Mouse (Mus musculus) kidney, adult 2 months (tissue): ENCODE data around the gene Ttc23l. TPM values are rescaled to one million over a fixed set of nuclear protein-coding genes. Genes with fewer than 3 reads are reported as not detected.

Experiments used
- DNase-seq: peaks from one replicate; pipeline ENCODE4 v3.0.0; 2021
- H3K27ac ChIP-seq: fragments of 200-500 bp; 2 replicates; pipeline ENCODE4 v1.5.1; 2012; ENCODE audit warnings: low read depth, low read length, control low read depth, inconsistent platforms; ENCODE audit not compliant: insufficient read depth
- H3K27me3 ChIP-seq: fragments of 200-500 bp; replicated peaks from 2 replicates; pipeline ENCODE4 v1.6.1; 2012; ENCODE audit warnings: mild to moderate bottlenecking, moderate library complexity, low read length, inconsistent platforms; ENCODE audit not compliant: control insufficient read depth, insufficient read depth
- H3K36me3 ChIP-seq: fragments of 200-500 bp; 2 replicates; pipeline ENCODE4 v1.6.1; 2012; ENCODE audit warnings: mild to moderate bottlenecking, moderate library complexity, low read length, inconsistent platforms; ENCODE audit not compliant: control insufficient read depth, insufficient read depth
- H3K4me1 ChIP-seq: fragments of 200-500 bp; 2 replicates; pipeline ENCODE4 v1.6.1; 2011; ENCODE audit warnings: low read length; ENCODE audit not compliant: control insufficient read depth, insufficient read depth
- H3K4me3 ChIP-seq: fragments of 200-500 bp; 2 replicates; pipeline ENCODE4 v1.5.1; 2011; ENCODE audit warnings: mild to moderate bottlenecking, low read depth, low read length, control low read depth; ENCODE audit not compliant: insufficient read depth
- CTCF ChIP-seq: fragments of 200-500 bp; conservative IDR thresholded peaks from 2 replicates; pipeline ENCODE4 v1.5.1; 2011; ENCODE audit warnings: low read depth, mild to moderate bottlenecking, control low read depth, low read length, moderate library complexity, mixed read lengths; ENCODE audit not compliant: insufficient read depth, insufficient read length
- POLR2A ChIP-seq: fragments of 200-500 bp; IDR thresholded peaks from one replicate; pipeline ENCODE4 v1.6.1; 2011; ENCODE audit warnings: low read depth, low read length, control low read depth
- WGBS: fragments of 180-500 bp; shearing (Covaris S2); methylation state at CpG from one replicate; pipeline ENCODE4 v1.1.7; 2018; 5-methylcytosine and 5-hydroxymethylcytosine counted together
- polyA plus RNA-seq: library from polyadenylated mRNA; depleted of rRNA; stranded (reverse); fragments of >200 nt; gene quantifications from 2 replicates; pipeline ENCODE4 v1.2.3, GENCODE M21; 2012

Gene Ttc23l
- polyA plus RNA-seq, 1 experiment: not detected

DNA sequence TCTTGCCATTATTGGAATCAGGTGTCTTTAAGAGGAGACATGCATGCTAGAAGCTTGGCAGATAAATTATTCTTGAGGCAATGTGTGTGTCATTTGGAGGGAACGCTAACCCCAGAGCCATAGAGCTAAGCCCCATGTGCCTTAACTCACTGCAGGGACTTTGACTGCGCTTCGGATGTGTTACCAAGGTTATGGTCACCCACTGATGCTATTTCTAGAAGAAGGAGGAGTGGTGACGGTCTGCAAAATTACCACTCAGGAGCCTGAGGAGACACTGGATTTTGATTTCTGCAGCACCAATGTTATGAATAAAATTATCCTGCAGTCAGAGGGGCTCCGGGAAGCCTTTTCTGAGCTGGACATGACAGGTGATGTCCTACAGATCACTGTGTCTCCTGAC is 68.4 kb downstream of the Ttc23l start:
- Histone ChIP-seq H3K4me3 (no peak overlapping the region), H3K4me1 (peaks cover 3% of the 10 kb centered on the region; the same call in 1 of the 2 replicates), H3K27ac (no peak overlapping the region), H3K27me3 (no peaks in the 10 kb centered on the region), H3K36me3 (no peaks in the 10 kb centered on the region; the same call in 1 of the 2 replicates)
- no peak for TF ChIP-seq CTCF
- no peak for TF ChIP-seq POLR2A
- WGBS: 95% methylated on average over 5 of the region's 5 CpGs
- DNase-seq: no peak

DNA sequence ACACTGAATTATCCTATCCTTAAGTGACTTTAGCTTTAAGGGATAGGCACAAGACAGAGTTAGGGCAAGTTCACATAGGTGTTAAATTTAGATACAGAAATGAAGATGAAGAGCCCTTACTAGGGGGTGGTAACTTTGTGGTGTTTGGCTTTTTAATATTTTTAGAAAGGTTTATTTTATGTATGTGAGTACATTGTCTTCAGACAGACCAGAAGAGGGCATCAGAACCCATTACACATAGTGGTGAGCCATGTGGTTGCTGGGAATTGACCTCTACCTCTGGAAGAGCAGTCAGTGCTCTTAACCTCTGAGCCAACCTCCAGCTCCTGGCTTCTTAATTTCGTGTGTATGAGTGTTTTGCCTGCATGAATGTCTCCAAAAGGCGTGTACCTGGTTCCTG is 71.2 kb downstream of the Ttc23l start:
- DNase-seq: peak; percentile 47
- Histone ChIP-seq H3K4me3 (no peak overlapping the region), H3K36me3 (no peaks in the 10 kb centered on the region; the same call in 1 of the 2 replicates)

DNA sequence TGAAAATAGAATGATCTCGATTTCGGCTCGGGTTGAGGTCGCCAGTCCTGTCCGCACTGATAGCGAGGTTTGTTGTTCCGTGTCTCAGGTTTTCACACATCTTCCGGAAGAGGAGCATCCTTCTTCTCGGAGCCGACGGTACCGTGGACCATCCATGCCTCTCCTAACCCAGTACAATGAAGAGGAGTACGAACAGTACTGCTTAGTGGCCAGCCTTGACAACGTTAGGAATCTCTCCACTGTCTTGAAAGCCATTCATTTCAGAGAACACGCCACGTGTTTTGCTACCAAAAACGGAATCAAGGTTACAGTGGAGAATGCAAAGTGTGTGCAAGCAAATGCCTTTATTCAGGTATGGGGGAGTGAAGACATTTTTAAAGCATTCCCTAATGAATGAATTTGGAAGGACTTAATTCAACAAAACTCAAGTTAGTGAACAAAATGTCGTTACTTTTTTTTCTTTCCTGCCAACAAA is 72.1 kb downstream of the Ttc23l start:
- Histone ChIP-seq H3K4me3 (peak overlapping the region; percentile 78), H3K27me3 (no peaks in the 10 kb centered on the region), H3K27ac (no peak overlapping the region), H3K36me3 (no peaks in the 10 kb centered on the region; the same call in 1 of the 2 replicates), H3K4me1 (peaks cover 3% of the 10 kb centered on the region; the same call in 1 of the 2 replicates)
- TF ChIP-seq CTCF (no peak), POLR2A (no peak)
- WGBS: under 1% methylated on average over 18 of the region's 18 CpGs
- DNase-seq: no peak

More for the DNA sequence above, 71.2 kb downstream of the Ttc23l start:
- 37% methylated on average over 2 of the region's 2 CpGs for WGBS
- Histone ChIP-seq H3K27ac (peak overlapping the region; percentile 71; the same call in 1 of the 2 replicates), H3K27me3 (no peaks in the 10 kb centered on the region), H3K4me1 (peaks cover 3% of the 10 kb centered on the region; the same call in 1 of the 2 replicates)
- TF ChIP-seq POLR2A (no peak), CTCF (no peak)

DNA sequence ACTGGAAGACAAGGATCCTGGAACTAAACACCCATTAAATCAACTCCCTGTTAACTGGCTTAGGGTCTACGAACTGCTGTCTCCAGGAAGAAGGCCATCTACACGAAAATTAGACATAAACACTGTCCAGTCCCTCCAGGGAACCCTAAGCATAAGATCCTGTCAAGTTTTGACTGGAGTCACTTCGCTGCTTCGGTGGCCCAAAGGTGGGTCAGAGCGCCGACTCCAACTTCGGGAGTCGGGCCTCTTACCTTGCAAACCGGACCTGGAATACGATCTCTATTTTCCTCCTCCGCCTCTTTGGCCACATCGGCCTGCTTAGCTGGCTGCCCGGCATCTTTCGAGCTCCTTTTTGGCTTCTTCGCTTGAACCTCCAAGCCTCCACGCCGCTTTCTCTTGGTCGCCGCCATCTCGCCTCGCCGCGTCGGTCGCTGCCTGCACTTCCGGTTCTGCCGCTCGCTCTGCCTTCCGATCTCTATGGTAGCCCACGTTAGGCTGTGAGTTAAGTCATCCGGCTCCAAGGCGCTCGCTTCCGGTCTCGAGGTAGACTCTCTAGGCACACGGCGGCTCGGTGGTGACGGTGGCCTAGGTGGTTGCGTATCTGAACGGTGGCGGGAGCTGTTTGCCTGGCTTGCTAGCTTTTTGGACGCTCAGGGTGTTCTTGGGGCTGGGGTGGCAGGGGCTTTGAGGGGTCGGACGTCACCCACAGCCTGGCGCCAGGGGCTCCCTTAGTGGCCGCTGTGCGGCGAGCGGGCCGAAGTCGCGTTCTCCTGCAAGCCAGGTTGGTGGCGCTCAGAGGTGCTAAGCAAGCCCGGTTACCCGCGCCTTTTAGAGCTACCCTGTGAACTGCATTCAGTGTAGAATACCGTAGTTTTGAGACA is 72.7 kb downstream of the Ttc23l start, which contains the start of the genes Brix1 and Rad1:
Gene Brix1, minus strand, starts transcription at position 464 of the 881 bp plus-strand sequence.
Gene Rad1, plus strand, starts transcription at position 535 of the 881 bp plus-strand sequence.
- no peaks in the 10 kb centered on the region for H3K27me3 ChIP-seq
- H3K4me3 ChIP-seq: peak within 1 kb of the TSS; percentile 94
- H3K36me3 ChIP-seq: no peaks in the 10 kb centered on the region
- peaks cover 3% of the 10 kb centered on the region; the same call in 1 of the 2 replicates for H3K4me1 ChIP-seq
- peak within 1 kb of the TSS; percentile 40; the same call in 1 of the 2 replicates for H3K27ac ChIP-seq
- under 1% methylated on average over 58 of the region's 58 CpGs for WGBS
- peak; percentile 98 for DNase-seq
- peak; percentile 20 for TF ChIP-seq POLR2A
- TF ChIP-seq CTCF: no peak

DNA sequence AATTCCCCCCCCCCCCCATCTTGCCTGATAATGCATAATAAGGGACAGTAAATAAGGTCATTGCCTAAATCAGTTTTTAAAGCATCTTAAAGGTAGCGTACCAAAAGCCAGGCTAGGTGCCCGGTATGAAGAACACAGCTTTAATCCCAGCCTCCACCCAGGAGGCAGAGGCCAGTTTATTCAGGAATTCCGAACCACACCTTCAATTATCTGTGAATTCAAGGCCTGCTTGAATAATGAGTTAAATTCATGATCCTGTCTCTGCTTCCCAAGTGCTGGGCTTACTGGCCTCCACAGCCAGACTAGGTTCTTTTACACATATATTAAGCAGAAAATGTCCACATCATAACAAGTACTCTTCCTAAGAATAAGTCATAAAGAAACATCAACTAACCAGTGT is 87.5 kb downstream of the Ttc23l start:
- Histone ChIP-seq H3K36me3 (peaks cover 3% of the 10 kb centered on the region), H3K27ac (peak overlapping the region; percentile 11), H3K4me1 (peaks cover 6% of the 10 kb centered on the region; the same call in 1 of the 2 replicates), H3K4me3 (no peak overlapping the region), H3K27me3 (no peaks in the 10 kb centered on the region)
- DNase-seq: no peak
- no peak for TF ChIP-seq CTCF
- TF ChIP-seq POLR2A: no peak
- 14% methylated on average over 3 of the region's 3 CpGs for WGBS

DNA sequence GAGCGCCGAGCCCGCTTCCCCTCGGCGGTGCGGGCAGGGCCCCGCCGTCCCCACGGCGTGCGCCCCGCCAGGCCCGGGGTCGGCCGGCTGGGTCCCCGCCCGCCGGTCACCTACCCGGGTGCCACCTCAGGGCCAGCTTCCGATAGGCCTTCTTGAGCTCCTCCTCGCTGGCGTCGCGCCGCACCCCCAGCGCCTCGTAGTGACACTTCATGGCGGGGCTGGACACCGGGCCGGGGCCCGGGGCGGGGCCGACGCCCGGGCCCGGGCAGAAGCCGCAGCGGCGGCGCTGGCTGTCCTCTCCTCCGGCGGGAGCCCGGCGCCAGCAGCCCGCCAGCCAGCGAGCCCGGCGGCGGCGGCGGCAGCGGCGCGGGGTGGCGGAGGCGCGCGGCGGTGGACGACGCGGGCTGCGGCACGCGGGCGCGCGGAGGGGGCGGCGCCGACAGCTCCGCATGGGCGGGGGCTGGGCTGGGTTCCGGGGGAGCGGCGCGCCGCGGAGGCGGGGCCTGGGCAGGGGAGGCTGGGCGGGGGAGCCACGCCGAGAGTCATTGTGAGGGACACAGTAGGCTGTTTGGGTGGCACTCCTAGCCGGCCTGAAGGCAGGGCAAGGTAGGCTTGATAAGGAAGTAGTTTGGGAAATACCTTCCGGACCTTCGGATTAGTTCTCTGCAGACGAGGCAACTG is 88.2 kb downstream of the Ttc23l start, which contains the start of gene Dnajc21:
Gene Dnajc21, minus strand, starts transcription at position 366 of the 681 bp plus-strand sequence.
- WGBS: 4% methylated on average over 85 of the region's 87 CpGs
- peak; percentile 93 for DNase-seq
- H3K4me3 ChIP-seq: peak within 1 kb of the TSS; percentile 56
- H3K4me1 ChIP-seq: peaks cover 6% of the 10 kb centered on the region; the same call in 1 of the 2 replicates
- H3K36me3 ChIP-seq: peaks cover 3% of the 10 kb centered on the region
- TF ChIP-seq POLR2A (no peak), CTCF (no peak)
- peak within 1 kb of the TSS; percentile 11 for H3K27ac ChIP-seq
- no peaks in the 10 kb centered on the region for H3K27me3 ChIP-seq
